Mouse (Mus musculus) kidney, embryonic 14.5 days (tissue): Measurements from ENCODE around the gene Tpte. TPM values are rescaled to one million over a fixed set of nuclear protein-coding genes. Genes with fewer than 3 reads are reported as not detected.

Experiments
- ATAC-seq: fragments of 200-750 bp; cut with Nextera tagmentation; 2 replicates; pipeline ENCODE4 v1.8.0; 2017; ENCODE audit warnings: moderate number of reproducible peaks, mild to moderate bottlenecking, moderate TSS enrichment, moderate library complexity; ENCODE audit not compliant: low FRiP score, low TSS enrichment
- H3K27ac ChIP-seq: fragments of 300-500 bp; sonication (generic); 2 replicates; pipeline ENCODE4 v1.5.1; 2014; ENCODE audit warnings: low read depth, mild to moderate bottlenecking, low read length, moderate library complexity, mixed read lengths
- H3K27me3 ChIP-seq: fragments of 300-500 bp; sonication (generic); 2 replicates; pipeline ENCODE4 v1.6.1; 2014; ENCODE audit warnings: mild to moderate bottlenecking, low read length; ENCODE audit not compliant: control insufficient read depth, insufficient read depth
- H3K36me3 ChIP-seq: fragments of 300-500 bp; sonication (generic); 2 replicates; pipeline ENCODE4 v1.6.1; 2014; ENCODE audit warnings: low read length, mixed read lengths; ENCODE audit not compliant: control insufficient read depth, insufficient read depth
- H3K4me1 ChIP-seq: fragments of 300-500 bp; sonication (generic); 2 replicates; pipeline ENCODE4 v1.6.1; 2014; ENCODE audit warnings: low read length, mixed read lengths; ENCODE audit not compliant: control insufficient read depth, insufficient read depth
- H3K4me2 ChIP-seq: fragments of 300-500 bp; sonication (generic); replicated peaks from 2 replicates; pipeline ENCODE4 v1.6.1; 2014; ENCODE audit warnings: low read depth, mild to moderate bottlenecking, low read length
- H3K4me3 ChIP-seq: fragments of 300-500 bp; sonication (generic); 2 replicates; pipeline ENCODE4 v1.5.1; 2014; ENCODE audit warnings: mild to moderate bottlenecking, low read length
- H3K9ac ChIP-seq: fragments of 300-500 bp; sonication (generic); 2 replicates; pipeline ENCODE4 v1.6.1; 2014; ENCODE audit warnings: low read depth, mild to moderate bottlenecking, low read length, moderate library complexity
- H3K9me3 ChIP-seq: fragments of 300-500 bp; sonication (generic); 2 replicates; pipeline ENCODE4 v1.6.1; 2016; ENCODE audit warnings: low read length; ENCODE audit not compliant: control insufficient read depth
- WGBS: fragments of 180-500 bp; shearing (Covaris S2); extraction: QIAGEN DNeasy Blood & Tissue Kit; methylation state at CpG from one replicate; pipeline ENCODE4 v1.1.7; 2014; 5-methylcytosine and 5-hydroxymethylcytosine counted together
- polyA plus RNA-seq: library from polyadenylated mRNA; unstranded; fragments of >200 nt; fragmentation: Nextera tagmentation; extraction: Ambion mirVana; gene quantifications from 2 replicates; pipeline ENCODE4 v1.2.1, GENCODE M21; 2014

Gene Tpte
- polyA plus RNA-seq, 1 experiment from 2014 or later = not detected

- 85% methylated on average over 4 of the region's 4 CpGs for WGBS
- Histone ChIP-seq H3K4me3 (no peak overlapping the region), H3K27ac (no peak overlapping the region), H3K4me1 (no peaks in the 10 kb centered on the region), H3K9me3 (no peaks in the 10 kb centered on the region), H3K4me2 (no peak overlapping the region), H3K9ac (no peak overlapping the region), H3K27me3 (no peaks in the 10 kb centered on the region), H3K36me3 (no peaks in the 10 kb centered on the region)
- no peak for ATAC-seq
Measured at GRCm38 (mm10) chr8:22400593-22400992, 117.4 kb downstream of the Tpte start.

- H3K9ac ChIP-seq = no peak overlapping the region
- WGBS = 95% methylated on average over 2 of the region's 2 CpGs
Measured at GRCm38 (mm10) chr8:22403235-22403634, 120.0 kb downstream of the Tpte start.

GRCm38 (mm10) chr8:22405733-22406132 is 122.5 kb downstream of the Tpte start:
- H3K9ac ChIP-seq = no peak overlapping the region
- no peak overlapping the region for H3K4me3 ChIP-seq
- no peak overlapping the region for H3K4me2 ChIP-seq
- WGBS = 75% methylated on average over 6 of the region's 6 CpGs
- H3K27ac ChIP-seq = no peak overlapping the region
- no peak for ATAC-seq
- H3K4me1 ChIP-seq = peaks cover 2% of the 10 kb centered on the region; the same call in 1 of the 2 replicates
- no peaks in the 10 kb centered on the region for H3K36me3 ChIP-seq
- H3K27me3 ChIP-seq = no peaks in the 10 kb centered on the region
- no peaks in the 10 kb centered on the region for H3K9me3 ChIP-seq

More at GRCm38 (mm10) chr8:22403235-22403634, 120.0 kb downstream of the Tpte start:
- no peak overlapping the region for H3K4me3 ChIP-seq
- H3K9me3 ChIP-seq = no peaks in the 10 kb centered on the region
- no peak overlapping the region for H3K4me2 ChIP-seq
- no peak overlapping the region for H3K27ac ChIP-seq
- H3K27me3 ChIP-seq = no peaks in the 10 kb centered on the region
- no peak for ATAC-seq
- H3K4me1 ChIP-seq = no peaks in the 10 kb centered on the region
- no peaks in the 10 kb centered on the region for H3K36me3 ChIP-seq

GRCm38 (mm10) chr8:22410688-22411281 is 127.5 kb downstream of the Tpte start:
- peak overlapping the region; percentile 81 for H3K4me3 ChIP-seq
- no peak overlapping the region for H3K27ac ChIP-seq
- ATAC-seq = no peak; the same call in 1 of the 2 replicates
- no peaks in the 10 kb centered on the region for H3K27me3 ChIP-seq
- WGBS = 15% methylated on average over 16 of the region's 16 CpGs
- peaks cover 10% of the 10 kb centered on the region for H3K4me1 ChIP-seq
- peak overlapping the region; percentile 89 for H3K9ac ChIP-seq
- H3K9me3 ChIP-seq = no peaks in the 10 kb centered on the region
- H3K36me3 ChIP-seq = peaks cover 6% of the 10 kb centered on the region; the same call in 1 of the 2 replicates
- H3K4me2 ChIP-seq = peak overlapping the region; percentile 66

GRCm38 (mm10) chr8:22411282-22411702 is 128.1 kb downstream of the Tpte start, which contains the start of gene Mrps31:
Gene Mrps31, plus strand, starts transcription at chr8:22411361.
- Histone ChIP-seq H3K4me3 (peak within 1 kb of the TSS; percentile 81), H3K4me1 (peaks cover 10% of the 10 kb centered on the region), H3K27me3 (no peaks in the 10 kb centered on the region), H3K9me3 (no peaks in the 10 kb centered on the region), H3K36me3 (peaks cover 10% of the 10 kb centered on the region; the same call in 1 of the 2 replicates), H3K27ac (peak within 1 kb of the TSS; percentile 15; the same call in 1 of the 2 replicates), H3K9ac (peak within 1 kb of the TSS; percentile 89), H3K4me2 (peak within 1 kb of the TSS; percentile 71)
- ATAC-seq = peak; percentile 96
- WGBS = under 1% methylated on average over 25 of the region's 25 CpGs

- H3K4me1 ChIP-seq = peaks cover 10% of the 10 kb centered on the region
- no peak for ATAC-seq
- peaks cover 13% of the 10 kb centered on the region; the same call in 1 of the 2 replicates for H3K36me3 ChIP-seq
- H3K27me3 ChIP-seq = no peaks in the 10 kb centered on the region
- peak overlapping the region; percentile 81 for H3K4me3 ChIP-seq
- WGBS = 22% methylated on average over 8 of the region's 8 CpGs
- H3K9me3 ChIP-seq = no peaks in the 10 kb centered on the region
- no peak overlapping the region for H3K27ac ChIP-seq
- H3K9ac ChIP-seq = peak overlapping the region; percentile 89
- peak overlapping the region; percentile 71 for H3K4me2 ChIP-seq
Measured at GRCm38 (mm10) chr8:22411971-22412370, 128.7 kb downstream of the Tpte start.

Other genes starting within 250 kb of the Tpte start
- 0.51 and 0.58 TPM in 2 replicates for gene Atp7b, start 223.1 kb upstream of the Tpte start, polyA plus RNA-seq
- gene Alg11, start 222.7 kb upstream of the Tpte start, polyA plus RNA-seq = 16.5 and 35.8 TPM in 2 replicates
- 0.10 TPM in 1 of 2 replicates, not detected in the other for gene Nek5, start 158.4 kb upstream of the Tpte start, polyA plus RNA-seq
- 4.7 and 6.8 TPM in 2 replicates for gene Nek3, start 117.0 kb upstream of the Tpte start, polyA plus RNA-seq
- 37.8 and 47.7 TPM in 2 replicates for gene Ckap2, start 97.6 kb upstream of the Tpte start, polyA plus RNA-seq
- gene Vps36, start 90.6 kb upstream of the Tpte start, polyA plus RNA-seq = 39.0 and 40.0 TPM in 2 replicates
- 9.2 and 13.2 TPM in 2 replicates for gene Thsd1, start 56.1 kb upstream of the Tpte start, polyA plus RNA-seq
- 12.1 and 20.0 TPM in 2 replicates for gene Slc25a15, start 115.2 kb downstream of the Tpte start, polyA plus RNA-seq
- 47.1 and 48.3 TPM in 2 replicates for gene Mrps31, start 127.9 kb downstream of the Tpte start, polyA plus RNA-seq